Mouse (Mus musculus) thymus, adult 2 months (tissue): ENCODE results near the gene Zswim7.

Experiments
- CTCF ChIP-seq: fragments of 200-500 bp; IDR thresholded peaks from 2 replicates; pipeline ENCODE4 v1.5.1; 2012; ENCODE audit warnings: mild to moderate bottlenecking, control low read depth, low read length, moderate library complexity, borderline replicate concordance; ENCODE audit not compliant: control insufficient read depth, poor library complexity, insufficient read depth; ENCODE audit errors: extremely low read depth
- POLR2A ChIP-seq: fragments of 200-500 bp; IDR thresholded peaks from 2 replicates; pipeline ENCODE4 v1.6.1; 2012; ENCODE audit warnings: mild to moderate bottlenecking, low read length, control low read depth, moderate library complexity; ENCODE audit not compliant: control insufficient read depth, poor library complexity, insufficient read depth; ENCODE audit errors: extremely low read depth

- no peak for TF ChIP-seq CTCF
- TF ChIP-seq POLR2A = no peak
Measured at GRCm38 (mm10) chr11:62240631-62241261, 40.4 kb downstream of the Zswim7 start.
